ENCODE assay signal across 15 mouse cellular contexts in genomic region chr13:62970515-62971269, GRCm38 (mm10). TPM values are rescaled to one million over a fixed set of nuclear protein-coding genes. Genes with fewer than 3 reads are reported as not detected.
DNase-seq lines count a peak whose midpoint lies in the region; ATAC-seq lines count a peak whose summit lies in the region.
"Had no signal": no experiment of that assay in that cellular context is flagged by ENCODE, and none has a peak within 500 bp of the region (broad histone marks: within the 10 kb centered on the region; RNA-seq: fewer than 3 reads in every experiment).

No protein-coding gene starts in this region.

- no peaks in the 10 kb centered on the region for H3K36me3 ChIP-seq in heart, embryonic 16.5 days (ENCODE audit: control insufficient read depth, insufficient read depth)
- no peaks in the 10 kb centered on the region for H3K36me3 ChIP-seq in midbrain, embryonic 14.5 days (ENCODE audit: control insufficient read depth, insufficient read depth, low read length)
- H3K36me3 ChIP-seq: embryonic facial prominence, embryonic 12.5 days; intestine, embryonic 15.5 days; limb, embryonic 12.5 days; lung, embryonic 15.5 days; midbrain, embryonic 13.5 days; neural tube, embryonic 13.5 days had no signal

- H3K27me3 ChIP-seq in heart, embryonic 16.5 days (ENCODE audit: control insufficient read depth, insufficient read depth, low read length): no peaks in the 10 kb centered on the region
- no peaks in the 10 kb centered on the region for H3K27me3 ChIP-seq in midbrain, embryonic 14.5 days (ENCODE audit: control insufficient read depth, insufficient read depth, low read length)
- H3K27me3 ChIP-seq: embryonic facial prominence, embryonic 12.5 days; intestine, embryonic 15.5 days; limb, embryonic 12.5 days; lung, embryonic 15.5 days; midbrain, embryonic 13.5 days; neural tube, embryonic 13.5 days had no signal

- no peaks in the 10 kb centered on the region for H3K9me3 ChIP-seq in heart, embryonic 16.5 days (replicated peaks; ENCODE audit: control insufficient read depth, low read length)
- H3K9me3 ChIP-seq in midbrain, embryonic 14.5 days (ENCODE audit: control insufficient read depth, low read length): no peaks in the 10 kb centered on the region
- H3K9me3 ChIP-seq: embryonic facial prominence, embryonic 12.5 days; intestine, embryonic 15.5 days; limb, embryonic 12.5 days; lung, embryonic 15.5 days; midbrain, embryonic 13.5 days; neural tube, embryonic 13.5 days had no signal

- no peak overlapping the region for H3K9ac ChIP-seq in heart, embryonic 16.5 days (ENCODE audit: low read length)
- H3K9ac ChIP-seq in midbrain, embryonic 14.5 days (replicated peaks; ENCODE audit: low read length): no peak overlapping the region
- H3K9ac ChIP-seq: embryonic facial prominence, embryonic 12.5 days; intestine, embryonic 15.5 days; limb, embryonic 12.5 days; lung, embryonic 15.5 days; midbrain, embryonic 13.5 days; neural tube, embryonic 13.5 days had no signal

- peaks cover 16% of the 10 kb centered on the region for H3K4me1 ChIP-seq in heart, embryonic 16.5 days (ENCODE audit: control insufficient read depth, insufficient read depth, low read length)
- peaks cover 1% of the 10 kb centered on the region for H3K4me1 ChIP-seq in midbrain, embryonic 14.5 days (ENCODE audit: control insufficient read depth, insufficient read depth, low read length)
- H3K4me1 ChIP-seq: intestine, embryonic 15.5 days had no signal

- no peak overlapping the region for H3K4me2 ChIP-seq in heart, embryonic 16.5 days (ENCODE audit: low read depth, low read length)
- H3K4me2 ChIP-seq in midbrain, embryonic 14.5 days (ENCODE audit: low read length): no peak overlapping the region
- H3K4me2 ChIP-seq: embryonic facial prominence, embryonic 12.5 days; intestine, embryonic 15.5 days; limb, embryonic 12.5 days; lung, embryonic 15.5 days; midbrain, embryonic 13.5 days; neural tube, embryonic 13.5 days had no signal

- peak; percentile 32 for DNase-seq in left cerebral cortex, adult 11 months (ENCODE audit: low spot score)
- no peak for DNase-seq in left cerebral cortex, postnatal 10 days (ENCODE audit: extremely low spot score in 1 of 2, low spot score in 2 of 2)
- DNase-seq in heart, adult 8-10 months (ENCODE audit: low spot score): peak; percentile 52
- DNase-seq in midbrain, embryonic 14.5 days: no peak
- no peak for DNase-seq in lung, postnatal 10 days
- DNase-seq: cerebellum, adult 9-11 months; thymus, postnatal 4 days had no signal

- H3K4me3 ChIP-seq in heart, embryonic 16.5 days (ENCODE audit: low read length): no peak overlapping the region
- H3K4me3 ChIP-seq in midbrain, embryonic 14.5 days (replicated peaks; ENCODE audit: low read depth, low read length): no peak overlapping the region
- H3K4me3 ChIP-seq: embryonic facial prominence, embryonic 12.5 days; intestine, embryonic 15.5 days; limb, embryonic 12.5 days; lung, embryonic 15.5 days; midbrain, embryonic 13.5 days; neural tube, embryonic 13.5 days had no signal

- peak; percentile 87 for ATAC-seq in heart, embryonic 16.5 days (replicated peaks; ENCODE audit: extremely low read depth, insufficient read depth, low FRiP score)
- ATAC-seq in neutrophil, adult 5-6 weeks (ENCODE audit: extremely low read depth, insufficient number of reproducible peaks, low FRiP score, poor library complexity, severe bottlenecking): peak; percentile 34; the same call in 1 of the 2 replicates
- ATAC-seq in midbrain, embryonic 14.5 days (ENCODE audit: low FRiP score, low TSS enrichment): no peak
- ATAC-seq: intestine, embryonic 15.5 days; midbrain, embryonic 13.5 days had no signal

- intact Hi-C loops in left cerebral cortex, postnatal 10 days (cut with DNase I): no loop called here

- peak overlapping the region; percentile 74 for H3K27ac ChIP-seq in heart, embryonic 16.5 days (ENCODE audit: low read length)
- H3K27ac ChIP-seq in midbrain, embryonic 14.5 days (replicated peaks; ENCODE audit: low read depth, low read length): no peak overlapping the region
- H3K27ac ChIP-seq: embryonic facial prominence, embryonic 12.5 days; intestine, embryonic 15.5 days; limb, embryonic 12.5 days; lung, embryonic 15.5 days; midbrain, embryonic 13.5 days; neural tube, embryonic 13.5 days had no signal

- WGBS in heart, embryonic 16.5 days: 50% methylated on average over 11 of the region's 11 CpGs
- WGBS in midbrain, embryonic 14.5 days: 85% methylated on average over 11 of the region's 11 CpGs

RNA-seq across cellular contexts. Expression of gene 2010111I01Rik, which starts 6.0 kb away (rescaled TPM):
- 10 to 100 TPM; 62.1 to 69.1 TPM for total RNA-seq in left cerebral cortex, postnatal 10 days (2021)
- 100 to 1,000 TPM in 2 of 4 experiments, 10 to 100 TPM in 2; 91.5 to 112 (median 98.3) TPM for total RNA-seq in heart, adult 8-10 months (2022)
- 69.8 and 71.1 TPM in 2 replicates for polyA plus RNA-seq in heart, embryonic 16.5 days (2015; fragmentation: Nextera tagmentation; extraction: Ambion mirVana)
- 28.4 and 44.1 TPM in 2 replicates for total RNA-seq in neutrophil, adult 5-6 weeks (2017)
- polyA plus RNA-seq in midbrain, embryonic 14.5 days (2014; fragmentation: Nextera tagmentation; extraction: Ambion mirVana): 23.0 and 32.0 TPM in 2 replicates

Comparison
In these comparisons a context has a peak if more than half of its experiments do, and no peak if none do; other contexts are left out.
1. DNase-seq: peak in left cerebral cortex, adult 11 months (single experiment) and heart, adult 8-10 months (single experiment); none in left cerebral cortex, postnatal 10 days (0 of 2), midbrain, embryonic 14.5 days (single experiment) and lung, postnatal 10 days (single experiment).